Mouse (Mus musculus) G1E (cell line): ENCODE results near the gene Sfmbt1. TPM values are rescaled to one million over a fixed set of nuclear protein-coding genes. Genes with fewer than 3 reads are reported as not detected.
"Not testable (repeated sequence)": the region's sequence is repeated elsewhere in the genome, so short reads cannot be mapped to it uniquely, and the experiment has no call there.

ENCODE experiments used
- ATAC-seq: 2 replicates; pipeline ENCODE4 v1.8.0; 2016; ENCODE audit warnings: mild to moderate bottlenecking; ENCODE audit not compliant: insufficient number of reproducible peaks, poor library complexity, low FRiP score, severe bottlenecking; ENCODE audit errors: extremely low read depth
- DNase-seq: peaks from one replicate; pipeline ENCODE4 v3.0.0; 2012; ENCODE audit warnings: low spot score
- H3K27me3 ChIP-seq: 2 replicates; pipeline ENCODE4 v1.6.1; 2012; ENCODE audit warnings: mild to moderate bottlenecking, low read length, inconsistent platforms; ENCODE audit not compliant: insufficient read depth
- H3K36me3 ChIP-seq: replicated peaks from 2 replicates; pipeline ENCODE3; 2012; ENCODE audit warnings: mild to moderate bottlenecking, inconsistent platforms
- H3K4me1 ChIP-seq: 2 replicates; pipeline ENCODE4 v1.6.1; 2012; ENCODE audit warnings: low read depth, low read length, inconsistent platforms, mixed read lengths; ENCODE audit not compliant: insufficient read depth
- H3K4me3 ChIP-seq: 2 replicates; pipeline ENCODE4 v1.5.1; 2012; ENCODE audit warnings: low read depth, mild to moderate bottlenecking, inconsistent platforms, low read length, moderate library complexity, mixed read lengths
- H3K9me3 ChIP-seq: replicated peaks from 2 replicates; pipeline ENCODE4 v1.6.1; 2012; ENCODE audit warnings: inconsistent platforms
- CTCF ChIP-seq: IDR thresholded peaks from 2 replicates; pipeline ENCODE4 v1.5.1; 2012; ENCODE audit warnings: low read depth, low read length, inconsistent platforms, mixed read lengths
- GATA1 ChIP-seq: IDR thresholded peaks from 2 replicates; pipeline ENCODE4 v1.6.1; 2012; ENCODE audit warnings: borderline replicate concordance, low read length, inconsistent platforms, mixed read lengths
- GATA2 ChIP-seq: IDR thresholded peaks from 2 replicates; pipeline ENCODE4 v1.6.1; 2012; ENCODE audit warnings: low read depth, low read length, inconsistent platforms, borderline replicate concordance
- POLR2AphosphoS5 ChIP-seq: IDR thresholded peaks from 2 replicates; pipeline ENCODE4 v1.6.1; 2012; ENCODE audit warnings: low read depth, low read length, inconsistent platforms; ENCODE audit not compliant: insufficient replicate concordance
- TAL1 ChIP-seq: conservative IDR thresholded peaks from 2 replicates; pipeline ENCODE4 v1.6.1; 2012; ENCODE audit warnings: low read depth, low read length, inconsistent platforms, mixed read lengths
- polyA plus RNA-seq: library from polyadenylated mRNA; stranded (reverse); fragments of >175 nt; gene quantifications from 2 replicates; pipeline ENCODE4 v1.2.3, GENCODE M21; 2012
- total RNA-seq, 2 experiments: library from RNA; stranded (forward) in 1 of 2; stranded (reverse) in 1 of 2; fragments of 200-1000 nt in 1 of 2; fragments of >200 nt in 1 of 2; fragmentation: Nextera tagmentation in 1 of 2; gene quantifications; 2 replicates each; pipeline ENCODE4 v1.2.3; 2014 to 2017

Gene Sfmbt1
- total and polyA plus RNA-seq, 3 experiments = 3.1 to 26.6 (median 14.8) TPM

DNA sequence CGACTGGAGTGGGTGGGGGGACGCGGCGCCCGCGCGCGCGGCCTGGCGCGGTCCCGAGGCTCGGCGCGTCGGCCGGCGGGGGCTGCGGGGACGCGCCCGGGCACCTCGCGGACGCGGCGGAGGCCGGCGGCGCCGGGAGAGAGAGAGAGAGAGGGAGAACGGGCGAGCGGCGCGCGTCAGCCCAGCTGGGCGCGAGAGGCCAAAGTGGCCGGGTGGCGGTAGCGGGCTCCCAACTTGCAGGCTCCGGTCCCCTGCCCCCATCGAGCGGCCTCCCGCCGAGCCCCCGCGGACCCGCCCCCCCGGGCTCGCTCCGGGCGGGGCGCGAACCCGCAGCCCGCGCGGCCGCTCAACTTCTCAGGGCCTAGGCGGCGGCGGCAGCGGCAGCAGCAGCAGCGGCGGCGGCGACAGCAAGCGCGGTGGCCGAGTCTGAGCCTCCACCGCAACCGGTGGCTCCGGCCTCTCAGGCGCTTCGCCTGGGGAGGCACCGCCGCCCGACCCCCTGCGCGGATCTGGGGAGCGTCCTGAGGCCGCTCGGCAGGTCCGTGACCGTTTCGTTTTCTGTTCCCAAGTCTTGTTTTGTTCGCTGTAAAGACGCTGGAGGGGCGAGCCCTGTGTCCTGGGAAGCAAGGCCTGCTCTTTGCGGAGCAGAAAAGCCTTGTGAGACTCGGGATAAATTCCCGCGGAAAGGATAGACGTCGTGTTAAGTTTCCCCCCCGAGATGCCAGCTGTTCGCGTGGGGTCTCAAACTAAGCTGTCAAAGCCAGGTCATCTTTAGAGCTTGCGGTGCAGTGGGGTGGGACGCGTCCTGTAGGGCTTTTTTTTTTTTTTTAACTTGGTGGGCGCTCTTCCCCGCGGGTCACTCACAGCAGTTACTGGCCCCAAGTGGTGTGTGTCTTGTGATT, 1.7 kb downstream of the Sfmbt1 start:
- ATAC-seq (no peak), DNase-seq (peak; percentile 75)
- Histone ChIP-seq H3K4me1 (peaks cover 43% of the 10 kb centered on the region), H3K9me3 (no peaks in the 10 kb centered on the region), H3K27me3 (peaks cover 4% of the 10 kb centered on the region; the same call in 1 of the 2 replicates), H3K36me3 (no peaks in the 10 kb centered on the region), H3K4me3 (peak overlapping the region; percentile 81)
- TF ChIP-seq POLR2AphosphoS5 (no peak), GATA1 (no peak), GATA2 (no peak), CTCF (no peak), TAL1 (no peak)

DNA sequence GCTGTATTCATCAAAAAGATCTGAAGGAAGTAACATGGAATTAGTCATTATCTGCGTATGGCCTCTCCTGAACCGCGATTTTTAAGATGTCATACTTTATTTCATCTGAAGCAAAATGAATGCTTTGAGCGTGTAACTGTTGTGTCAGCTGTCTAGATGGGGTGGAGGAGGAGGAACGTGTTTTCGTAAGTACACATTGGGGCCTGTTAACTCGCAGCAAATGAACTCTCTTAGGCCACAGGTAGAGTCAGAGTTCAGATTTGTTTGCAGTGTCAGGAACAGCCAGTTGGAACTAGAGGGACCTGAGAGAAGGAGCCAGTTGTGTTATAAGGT, 2.3 kb downstream of the Sfmbt1 start:
- no peak for TF ChIP-seq GATA2
- no peaks in the 10 kb centered on the region for H3K36me3 ChIP-seq
- peaks cover 42% of the 10 kb centered on the region for H3K4me1 ChIP-seq
- DNase-seq (peak; percentile 14), ATAC-seq (no peak)
- no peaks in the 10 kb centered on the region for H3K9me3 ChIP-seq
- H3K4me3 ChIP-seq = peak overlapping the region; percentile 81
- peaks cover 4% of the 10 kb centered on the region; the same call in 1 of the 2 replicates for H3K27me3 ChIP-seq

GRCm38 (mm10) chr14:30718696-30719095, 4.0 kb downstream of the Sfmbt1 start:
- not testable (repeated sequence) for ATAC-seq, DNase-seq, H3K36me3 ChIP-seq, H3K27me3 ChIP-seq, H3K9me3 ChIP-seq, H3K4me3 ChIP-seq
- peaks cover 39% of the 10 kb centered on the region for H3K4me1 ChIP-seq

DNA sequence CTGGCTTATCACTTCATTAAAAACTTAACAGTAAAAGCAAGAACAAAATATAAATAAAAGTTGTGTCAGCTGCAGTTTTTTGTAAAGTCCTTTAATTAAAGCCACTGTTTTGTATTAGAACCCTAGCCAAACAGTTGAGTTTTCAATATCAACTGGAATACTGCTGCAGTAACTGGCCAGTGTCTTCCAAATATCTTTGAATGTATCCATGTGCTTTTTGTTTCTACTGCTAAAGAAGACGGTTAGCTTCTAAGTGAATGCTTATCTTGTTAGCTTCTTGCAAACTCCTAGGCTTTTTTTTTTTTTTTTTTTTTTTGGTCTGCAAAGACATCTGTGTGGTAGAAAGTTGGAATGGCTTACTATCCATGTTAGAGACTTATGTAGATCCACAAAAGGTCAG, 4.9 kb downstream of the Sfmbt1 start:
- no peak for DNase-seq
- Histone ChIP-seq H3K36me3 (peaks cover 2% of the 10 kb centered on the region), H3K4me1 (peaks cover 36% of the 10 kb centered on the region), H3K27me3 (peaks cover 4% of the 10 kb centered on the region; the same call in 1 of the 2 replicates), H3K4me3 (no peak overlapping the region), H3K9me3 (no peaks in the 10 kb centered on the region)
- no peak for TF ChIP-seq POLR2AphosphoS5
- TF ChIP-seq GATA1 = no peak
- no peak for TF ChIP-seq GATA2
- no peak for TF ChIP-seq CTCF
- TF ChIP-seq TAL1 = no peak
- no peak for ATAC-seq

DNA sequence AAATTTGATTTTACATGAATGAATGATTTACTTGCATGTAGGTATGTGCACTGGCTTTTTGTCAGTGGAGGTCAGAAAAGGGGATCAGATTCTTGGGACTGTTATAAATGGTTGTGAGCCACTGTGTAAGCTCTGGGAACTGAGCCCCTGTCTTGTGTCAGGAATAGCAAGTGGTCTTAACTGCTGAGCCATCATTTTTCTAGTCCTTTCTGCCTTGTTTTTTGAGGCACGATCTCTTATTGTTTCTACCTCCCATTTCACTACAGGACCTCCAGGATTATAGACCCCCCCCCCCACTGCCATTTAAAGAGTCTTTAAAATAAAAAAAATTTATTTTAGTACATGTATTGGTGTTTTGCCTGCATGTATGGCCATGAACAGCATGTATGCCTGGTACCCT, 7.2 kb downstream of the Sfmbt1 start:
- no peaks in the 10 kb centered on the region for H3K9me3 ChIP-seq
- TF ChIP-seq POLR2AphosphoS5 (no peak), GATA2 (no peak)
- ATAC-seq = no peak
- peaks cover 2% of the 10 kb centered on the region for H3K36me3 ChIP-seq
- H3K27me3 ChIP-seq = no peaks in the 10 kb centered on the region
- DNase-seq = no peak
- H3K4me1 ChIP-seq = peaks cover 23% of the 10 kb centered on the region
- H3K4me3 ChIP-seq = no peak overlapping the region

GRCm38 (mm10) chr14:30722406-30722805, 7.8 kb downstream of the Sfmbt1 start:
- ATAC-seq = no peak
- no peaks in the 10 kb centered on the region for H3K27me3 ChIP-seq
- H3K9me3 ChIP-seq = no peaks in the 10 kb centered on the region
- TF ChIP-seq GATA2 (no peak), GATA1 (no peak), POLR2AphosphoS5 (no peak), TAL1 (no peak), CTCF (no peak)
- H3K36me3 ChIP-seq = peaks cover 2% of the 10 kb centered on the region
- H3K4me1 ChIP-seq = peaks cover 21% of the 10 kb centered on the region
- no peak overlapping the region for H3K4me3 ChIP-seq
- no peak for DNase-seq

DNA sequence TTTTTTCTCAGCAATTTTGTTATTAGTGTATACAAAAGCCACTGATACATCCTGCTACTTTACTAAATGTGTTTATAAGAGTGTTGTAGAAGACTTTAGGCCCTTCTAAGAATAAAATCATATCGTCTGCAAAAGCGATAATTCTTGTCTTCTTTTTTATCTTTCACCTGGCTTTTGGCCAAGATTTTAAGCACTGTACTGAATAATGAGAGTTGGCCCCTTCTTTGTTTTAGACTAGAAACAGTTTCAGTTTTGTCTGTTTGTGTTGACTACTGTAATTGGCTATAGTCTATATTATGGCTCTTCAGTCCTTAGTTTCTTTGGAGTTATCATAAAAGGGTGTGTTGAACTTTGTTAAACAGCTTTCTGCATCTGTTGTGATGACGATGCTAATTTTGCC, 17.2 kb downstream of the Sfmbt1 start:
- H3K36me3 ChIP-seq = peaks cover 10% of the 10 kb centered on the region
- TF ChIP-seq CTCF = no peak
- no peak for TF ChIP-seq POLR2AphosphoS5
- no peak for TF ChIP-seq GATA1
- no peak for TF ChIP-seq TAL1
- TF ChIP-seq GATA2 = no peak
- DNase-seq (no peak), ATAC-seq (no peak)
- H3K9me3 ChIP-seq = no peaks in the 10 kb centered on the region
- no peaks in the 10 kb centered on the region for H3K27me3 ChIP-seq
- no peak overlapping the region for H3K4me3 ChIP-seq
- peaks cover 30% of the 10 kb centered on the region for H3K4me1 ChIP-seq
